Mouse (Mus musculus): ENCODE data around the gene Zfp672.

The Zfp672 gene

DNA sequence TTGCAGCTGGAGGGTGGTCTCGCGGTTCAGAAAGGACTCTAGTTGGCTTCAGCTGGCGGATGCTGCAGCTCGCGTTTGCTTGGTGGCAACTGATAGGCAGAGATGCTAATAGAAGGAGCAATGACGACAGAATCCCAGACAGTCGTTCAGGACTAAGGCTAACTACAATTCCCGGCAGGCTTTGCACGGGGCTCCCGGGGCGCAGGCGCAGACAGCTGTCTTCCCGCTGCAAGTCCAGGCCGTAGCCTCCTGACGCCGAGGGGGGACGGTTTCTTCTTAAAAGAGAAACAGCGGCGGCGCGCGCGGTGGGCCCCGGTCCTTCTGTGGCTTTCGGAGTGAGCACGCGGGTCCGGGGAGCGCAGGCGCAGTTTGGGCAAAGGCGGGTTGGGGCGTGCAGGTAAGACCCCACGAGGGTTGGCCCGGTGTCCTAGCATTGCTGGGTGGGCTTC lies 23.3 kb downstream of the Zfp672 start, which contains the start of gene Zfp692:
Zfp692 (plus strand) TSS at position 210 of the 449 bp plus-strand sequence.
- POLR2A ChIA-PET: interaction anchor here (0.8 to 3.2 kb wide), 13 partner anchors 10 to 518 kb away, joined by 3 to 34 read pairs (median 6); partner anchors contain the start of genes Sh3bp5l (in 3 of the 4), Zfp672 (in 3 of the 4) and Cnot8 (in 1 of the 4)
- CTCF ChIA-PET: interaction anchor here in 3 of 4 experiments (0.6 to 2.6 kb wide), 4 partner anchors 10 to 209 kb away, joined by 3 to 11 read pairs (median 10); no protein-coding TSS in a partner anchor

DNA sequence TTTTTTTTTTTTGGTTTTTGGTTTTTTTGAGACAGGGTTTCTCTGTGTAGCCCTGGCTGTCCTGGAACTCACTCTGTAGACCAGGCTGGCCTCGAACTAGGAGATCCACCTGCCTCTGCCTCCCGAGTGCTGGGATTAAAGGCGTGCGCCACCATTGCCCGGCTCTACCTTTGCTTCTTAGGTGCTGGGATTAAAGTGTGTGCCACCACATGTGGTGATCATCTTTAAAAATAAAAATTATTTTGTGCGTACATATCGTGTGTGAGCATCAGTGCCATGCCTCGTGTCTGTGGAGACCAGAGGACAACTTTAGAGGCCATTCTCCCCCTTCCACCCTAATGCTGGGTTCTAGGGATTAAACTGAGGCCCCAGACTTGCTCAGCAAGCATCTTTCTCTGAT lies 24.8 kb downstream of the Zfp672 start:
- CTCF ChIA-PET: interaction anchor here in 1 of 4 experiments (0.6 kb wide), 1 partner anchor 286 kb away, joined by 3 read pairs; no protein-coding TSS in a partner anchor

DNA sequence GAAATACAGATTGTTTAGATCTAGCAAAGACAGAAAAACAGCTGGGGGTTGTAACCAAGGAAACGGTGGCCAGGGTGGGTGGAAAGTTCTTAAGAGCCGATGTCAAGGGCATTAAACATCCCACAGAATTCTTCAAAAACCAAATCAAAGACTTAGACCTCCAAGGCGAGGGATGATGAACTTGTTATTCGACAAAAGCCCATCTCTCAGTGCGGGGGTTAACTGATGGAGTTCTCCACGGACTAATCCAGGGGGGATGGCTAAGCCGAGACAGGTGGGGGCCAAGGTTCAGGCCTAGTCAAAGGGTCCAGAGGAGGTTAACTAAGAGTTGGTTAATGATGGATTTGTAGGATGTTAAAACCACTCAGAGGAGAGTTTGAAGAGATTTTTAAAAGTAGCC lies 26.5 kb downstream of the Zfp672 start:
- ChIA-PET CTCF (interaction anchor here in 1 of 4 experiments (2.4 kb wide), 1 partner anchor 64 kb away, joined by 12 read pairs; no protein-coding TSS in a partner anchor), POLR2A (interaction anchor here in 2 of 4 experiments (0.6 to 2.3 kb wide), 5 partner anchors 13 to 698 kb away, joined by 3 to 15 read pairs (median 8); partner anchors contain the start of genes Sh3bp5l (in 1 of the 2) and Zfp672 (in 1 of the 2))

More for the DNA sequence above, 24.8 kb downstream of the Zfp672 start:
- POLR2A ChIA-PET: interaction anchor here in 1 of 4 experiments (0.6 kb wide), 3 partner anchors 50 to 169 kb away, joined by 3 read pairs; no protein-coding TSS in a partner anchor

DNA sequence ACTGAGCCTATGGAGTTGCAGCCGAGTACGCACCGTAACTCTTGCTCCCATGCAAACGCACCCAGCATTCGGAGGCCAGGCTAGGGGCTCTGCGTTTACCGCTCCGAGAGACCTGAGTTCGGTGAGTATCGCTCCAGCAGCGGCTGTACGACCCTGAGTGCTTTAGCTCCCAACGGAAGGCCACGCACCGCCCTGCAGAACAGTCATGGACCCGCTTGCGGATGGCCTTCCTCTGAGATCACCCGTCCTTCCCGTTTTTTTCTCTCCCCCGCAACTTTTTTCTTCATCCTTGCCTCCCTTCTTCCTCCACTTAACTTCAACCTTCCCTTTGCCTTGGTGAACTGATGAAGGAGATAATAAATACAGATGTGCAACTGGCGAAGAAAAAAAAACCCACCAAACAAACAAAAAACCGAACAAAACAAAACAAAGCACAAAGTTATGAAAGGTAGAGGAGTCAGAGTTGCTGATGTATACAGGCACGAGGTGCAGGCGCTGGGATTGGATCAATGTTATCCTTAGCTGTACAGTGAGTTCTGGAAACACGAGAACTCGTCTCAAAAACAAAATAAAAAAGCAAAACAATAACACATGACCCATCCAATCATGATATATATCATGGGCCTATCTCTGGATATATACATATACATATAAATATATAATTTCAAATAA lies 27.2 kb downstream of the Zfp672 start:
- ChIA-PET POLR2A (interaction anchor here in 3 of 4 experiments (0.6 to 2.3 kb wide), 12 partner anchors 10 to 699 kb away, joined by 3 to 39 read pairs (median 6); partner anchors contain the start of genes Sh3bp5l (in 3 of the 3) and Zfp672 (in 3 of the 3)), CTCF (interaction anchor here in 3 of 4 experiments (0.6 to 2.4 kb wide), 15 partner anchors 13 to 736 kb away, joined by 3 to 13 read pairs (median 4); partner anchors contain the start of genes Sh3bp5l (in 2 of the 3), Zfp672 (in 2 of the 3) and Fam183b (in 1 of the 3))

DNA sequence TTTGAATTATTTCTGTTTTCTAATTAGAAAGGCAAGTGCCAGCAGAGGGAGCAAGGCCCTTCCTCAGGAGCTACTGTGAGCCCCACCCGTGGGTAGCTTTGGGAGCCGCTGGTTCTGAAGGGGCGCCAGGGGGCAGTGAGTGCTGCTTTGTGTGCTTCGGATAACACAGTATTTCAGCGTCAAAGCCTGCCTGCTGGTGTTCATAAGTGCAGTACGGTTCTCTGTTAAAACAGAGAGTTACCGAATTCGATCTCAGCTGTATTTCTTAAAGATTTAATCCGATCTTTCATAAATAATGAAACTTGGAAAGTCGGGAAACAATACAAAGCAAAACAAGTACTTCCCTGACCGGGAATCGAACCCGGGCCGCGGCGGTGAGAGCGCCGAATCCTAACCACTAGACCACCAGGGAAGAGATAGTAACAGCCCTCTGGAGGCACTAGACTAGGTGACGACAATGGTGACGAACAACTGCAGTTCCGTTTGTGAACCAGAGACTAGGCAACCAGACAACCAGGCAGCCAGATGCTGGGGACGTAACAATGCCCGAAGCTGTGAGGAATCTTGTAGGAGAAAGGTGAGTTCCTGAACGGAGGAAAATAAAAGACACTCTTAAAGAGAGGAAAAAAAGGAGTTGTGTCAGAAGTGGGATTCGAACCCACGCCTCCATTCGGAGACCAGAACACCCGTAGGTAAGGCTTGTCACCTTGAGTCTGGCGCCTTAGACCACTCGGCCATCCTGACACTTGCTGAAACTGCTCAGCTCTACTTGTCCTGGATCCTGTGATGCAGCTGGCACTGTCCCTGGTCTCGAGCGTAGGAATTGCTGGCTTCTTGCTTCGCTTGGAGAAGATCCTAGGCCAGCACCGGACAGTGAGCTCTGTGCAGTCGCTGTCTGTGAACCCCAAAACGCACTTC lies 28.0 kb downstream of the Zfp672 start:
- ChIA-PET POLR2A (interaction anchor here in 3 of 4 experiments (0.5 to 2.3 kb wide), 19 partner anchors 10 to 450 kb away, joined by 3 to 39 read pairs (median 3); partner anchors contain the start of genes Sh3bp5l (in 3 of the 3), Zfp672 (in 3 of the 3) and Cnot8 (in 1 of the 3)), CTCF (interaction anchor here (0.6 to 2.4 kb wide), 44 partner anchors 9 to 911 kb away, joined by 3 to 16 read pairs (median 4); partner anchors contain the start of genes Sh3bp5l (in 3 of the 4), Zfp672 (in 3 of the 4) and Fam183b (in 1 of the 4))

DNA sequence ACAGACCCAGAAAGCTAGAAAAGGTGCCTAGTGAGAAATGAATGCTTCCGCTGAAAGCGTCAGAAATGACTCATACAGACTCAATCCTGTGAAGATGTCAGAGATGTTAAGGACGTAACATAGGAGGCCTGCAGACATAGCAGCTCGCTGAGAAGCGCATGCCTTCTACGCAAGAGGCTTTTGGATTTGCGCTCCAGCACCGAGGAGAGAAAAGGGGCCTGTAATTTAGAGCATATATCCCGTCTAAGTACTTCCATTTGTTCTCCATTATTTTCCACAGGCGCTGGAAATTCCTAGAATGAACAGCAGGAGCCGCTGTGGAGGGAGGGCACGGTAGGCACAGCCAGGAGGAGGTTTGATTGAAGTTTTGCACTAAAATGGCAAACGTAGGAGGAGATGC lies 29.1 kb downstream of the Zfp672 start:
- POLR2A ChIA-PET: interaction anchor here in 3 of 4 experiments (0.5 to 2.3 kb wide), 11 partner anchors 9 to 62 kb away, joined by 3 to 39 read pairs (median 6); partner anchors contain the start of genes Sh3bp5l (in 3 of the 3) and Zfp672 (in 3 of the 3)

DNA sequence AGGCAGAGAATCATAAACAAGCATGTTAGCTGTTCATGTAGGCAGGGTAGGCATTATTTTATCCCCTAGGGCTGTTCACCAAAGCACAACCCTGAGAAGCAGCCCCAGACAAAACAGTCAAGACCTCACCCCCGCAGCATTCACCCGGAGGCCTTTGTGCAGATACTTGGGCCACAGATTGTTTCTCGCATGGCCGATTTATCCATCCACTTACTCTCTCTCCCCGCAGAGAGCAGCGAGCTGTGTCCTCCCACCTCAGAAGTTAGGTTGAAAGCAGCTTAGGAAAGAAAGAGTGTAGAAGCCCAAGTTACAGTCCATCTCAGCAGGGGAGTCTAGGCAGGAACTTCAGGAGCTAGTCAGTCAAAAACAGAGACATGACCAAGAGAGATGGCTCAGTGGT lies 32.7 kb downstream of the Zfp672 start:
- ChIA-PET CTCF (interaction anchor here in 1 of 4 experiments (0.6 kb wide), 3 partner anchors 32 to 89 kb away, joined by 3 to 6 read pairs (median 5); no protein-coding TSS in a partner anchor), POLR2A (interaction anchor here in 2 of 4 experiments (0.7 to 1.6 kb wide), 2 partner anchors 10 to 36 kb away, joined by 3 to 5 read pairs; no protein-coding TSS in a partner anchor)

More for the DNA sequence above, 29.1 kb downstream of the Zfp672 start:
- CTCF ChIA-PET: interaction anchor here (0.6 to 2.4 kb wide), 34 partner anchors 8 to 912 kb away, joined by 3 to 16 read pairs (median 4); partner anchors contain the start of genes Sh3bp5l (in 2 of the 4) and Zfp672 (in 2 of the 4)

DNA sequence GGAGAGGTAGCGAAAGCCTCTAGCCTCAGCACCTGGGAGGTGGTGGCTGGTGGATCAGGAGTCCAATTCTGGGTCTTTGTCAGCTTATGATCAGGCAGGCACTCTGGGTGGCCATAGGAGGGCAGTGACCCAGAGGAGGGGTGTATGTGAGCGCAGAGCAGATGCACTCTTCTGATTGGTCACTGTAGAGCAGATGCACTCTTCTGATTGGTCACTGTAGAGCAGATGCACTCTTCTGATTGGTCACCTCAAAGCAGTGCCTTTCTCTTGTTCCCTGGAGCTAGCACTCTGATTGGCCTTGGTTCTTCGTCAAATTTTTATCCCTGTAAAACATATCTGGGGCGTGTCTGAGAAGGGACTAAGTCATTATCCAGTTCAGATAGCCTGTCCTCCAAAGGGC lies 37.3 kb downstream of the Zfp672 start:
- ChIA-PET POLR2A (interaction anchor here in 2 of 4 experiments (0.6 to 1.7 kb wide), 2 partner anchors 9 to 347 kb away, joined by 3 to 4 read pairs; no protein-coding TSS in a partner anchor), CTCF (interaction anchor here in 2 of 4 experiments (0.5 to 2.1 kb wide), 3 partner anchors 9 to 153 kb away, joined by 3 to 16 read pairs (median 6); no protein-coding TSS in a partner anchor)

DNA sequence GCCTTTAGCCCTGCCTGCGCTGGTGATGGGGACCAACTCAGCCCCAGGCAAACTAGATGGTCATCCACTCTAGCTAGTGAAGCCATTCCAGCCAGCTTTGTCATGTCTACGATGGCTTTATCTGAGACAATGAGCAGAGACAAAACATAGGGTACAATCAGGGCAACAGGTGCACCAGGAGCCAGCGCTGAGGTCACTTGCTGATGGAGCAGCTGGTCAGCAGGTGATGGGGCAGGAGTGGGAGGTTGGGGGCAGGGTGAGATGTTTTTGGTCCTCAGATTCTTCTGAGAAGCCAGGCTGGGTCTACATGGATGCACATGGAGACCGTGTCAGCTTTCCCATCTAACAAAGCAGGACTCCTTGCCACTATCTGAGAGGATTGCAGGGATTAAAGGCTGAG lies 39.3 kb downstream of the Zfp672 start:
- ChIA-PET POLR2A (interaction anchor here in 1 of 4 experiments (1.1 kb wide), 1 partner anchor 11 kb away, joined by 3 read pairs; no protein-coding TSS in a partner anchor), CTCF (interaction anchor here in 1 of 4 experiments (1.1 kb wide), 1 partner anchor 52 kb away, joined by 3 read pairs; no protein-coding TSS in a partner anchor)

DNA sequence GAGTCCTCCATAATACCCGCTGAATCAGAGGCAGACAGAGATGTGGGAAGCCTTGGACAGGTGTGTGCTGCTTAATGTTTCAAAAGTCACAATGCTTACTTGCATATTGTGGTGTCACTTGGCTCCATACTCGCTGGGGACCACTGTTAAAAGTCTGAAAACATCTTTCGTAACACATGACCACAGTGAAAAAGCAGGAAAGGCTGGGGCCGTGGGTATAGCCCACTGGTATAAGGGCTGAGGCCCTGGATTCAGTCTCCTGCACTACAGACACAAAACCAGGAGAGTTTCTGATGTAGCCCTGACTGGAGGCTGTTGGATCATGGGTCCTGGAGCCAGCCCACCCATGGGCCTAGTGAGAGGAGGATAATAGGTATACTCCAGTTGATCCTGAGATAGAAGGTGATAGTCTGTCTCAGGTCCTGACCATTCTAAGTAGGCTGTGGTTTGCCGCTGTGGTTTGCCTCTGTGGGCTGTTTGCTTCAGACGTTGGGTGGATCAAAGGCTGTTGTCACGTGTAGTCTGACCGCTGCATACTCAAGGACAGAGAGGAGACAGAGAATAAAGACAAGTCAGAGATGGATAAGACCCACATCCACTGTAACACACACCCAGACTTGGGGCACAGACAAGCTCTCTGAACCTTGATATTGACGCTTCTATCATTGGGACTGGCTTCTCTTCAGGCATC lies 40.0 kb downstream of the Zfp672 start:
- CTCF ChIA-PET: interaction anchor here in 1 of 4 experiments (1.0 to 1.1 kb wide), 2 partner anchors 51 to 60 kb away, joined by 3 read pairs; no protein-coding TSS in a partner anchor
- POLR2A ChIA-PET: interaction anchor here in 1 of 4 experiments (1.1 kb wide), 1 partner anchor 12 kb away, joined by 3 read pairs; no protein-coding TSS in a partner anchor

DNA sequence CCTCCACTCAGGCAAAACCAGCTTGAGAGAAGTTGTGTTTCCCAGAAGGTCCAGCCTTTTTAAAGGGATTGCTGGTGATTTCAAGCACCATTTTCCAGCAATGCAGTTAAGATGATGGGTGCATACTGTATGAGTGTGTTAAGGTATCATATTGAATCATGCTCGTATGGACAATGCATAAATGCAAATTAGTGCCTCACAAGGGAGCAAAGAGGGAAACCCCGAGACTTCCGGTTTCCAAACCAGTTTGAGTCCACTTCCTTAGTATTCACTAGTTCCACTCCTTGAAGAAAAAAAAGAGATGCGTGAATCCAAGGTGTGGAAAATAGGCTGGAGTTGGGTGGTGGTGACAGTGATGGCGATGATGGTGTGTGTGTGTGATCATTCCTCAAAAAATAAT lies 47.6 kb downstream of the Zfp672 start:
- ChIA-PET CTCF (no interaction called here), POLR2A (no interaction called here)

DNA sequence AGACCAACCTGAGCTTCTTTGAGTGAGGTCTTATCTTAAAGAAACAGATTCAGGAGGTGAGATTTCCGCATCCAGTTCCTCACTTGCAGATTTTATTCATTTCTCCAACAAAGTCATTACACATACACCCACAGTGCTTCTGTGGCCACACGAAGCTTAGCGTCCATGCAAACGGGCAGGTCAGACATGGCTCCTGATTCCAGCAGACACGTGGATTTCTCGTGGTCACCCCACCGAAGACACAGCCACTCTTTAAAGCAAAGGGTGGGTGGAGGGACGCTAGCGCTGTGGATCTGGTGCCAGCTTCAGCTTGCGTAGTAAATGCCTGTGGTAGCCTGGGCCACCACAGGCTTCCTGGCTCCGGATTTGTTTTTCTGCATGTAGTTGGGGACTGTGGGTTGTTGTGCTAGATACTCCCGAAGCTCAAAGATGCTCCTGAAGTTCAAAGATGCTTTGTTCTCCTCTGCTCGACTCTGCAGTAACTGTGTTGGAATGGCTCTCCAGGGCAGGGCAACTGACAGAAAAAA lies 48.1 kb downstream of the Zfp672 start:
- POLR2A ChIA-PET: no interaction called here

DNA sequence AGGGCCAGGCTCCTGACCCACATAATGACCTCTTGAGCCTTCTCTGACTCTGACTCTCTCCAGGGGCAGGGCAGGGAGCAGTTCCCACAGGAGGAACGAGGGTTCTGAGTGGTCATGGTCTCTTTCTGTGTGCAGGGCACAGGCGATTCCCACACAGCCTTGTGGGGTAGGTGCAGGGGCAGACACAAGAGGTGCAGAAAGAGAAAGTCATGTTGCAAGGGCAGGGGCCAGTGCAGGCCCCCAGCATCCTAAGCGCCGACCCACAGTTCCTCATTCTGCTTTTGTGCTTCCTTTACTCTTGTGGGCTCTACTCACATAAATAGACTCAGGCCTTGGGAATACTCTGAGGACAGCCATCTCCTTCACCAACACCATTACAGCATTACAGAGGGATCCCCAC lies 54.4 kb downstream of the Zfp672 start:
- ChIA-PET POLR2A (no interaction called here), CTCF (no interaction called here)

More for the DNA sequence above, 48.1 kb downstream of the Zfp672 start:
- CTCF ChIA-PET: interaction anchor here in 1 of 4 experiments (0.5 kb wide), 1 partner anchor 645 kb away, joined by 3 read pairs; no protein-coding TSS in a partner anchor

DNA sequence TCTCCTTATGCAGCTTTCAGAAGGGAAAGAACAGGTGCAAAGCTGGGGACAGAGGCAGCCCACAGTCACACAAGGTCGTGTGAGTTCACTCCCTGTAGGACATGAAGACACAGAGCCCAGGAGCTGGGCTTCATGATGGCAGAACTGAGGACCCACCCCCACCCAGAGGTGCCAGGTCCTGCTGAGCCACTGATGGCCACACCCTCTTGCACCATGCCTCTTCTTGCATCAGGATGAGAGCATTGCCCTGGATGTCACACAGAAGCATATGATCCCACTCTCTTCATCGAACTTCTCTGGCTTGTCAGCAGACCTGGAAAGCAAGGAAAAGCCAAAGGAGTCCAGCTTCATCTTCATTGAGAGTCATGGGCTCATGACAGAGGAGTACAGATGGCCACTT lies 55.6 kb downstream of the Zfp672 start, which contains the start of gene 4930438A08Rik:
4930438A08Rik (plus strand) TSS at position 228 of the 400 bp plus-strand sequence.
- POLR2A ChIA-PET: interaction anchor here in 1 of 4 experiments (0.7 kb wide), 1 partner anchor 39 kb away, joined by 3 read pairs; no protein-coding TSS in a partner anchor
- CTCF ChIA-PET: no interaction called here

DNA sequence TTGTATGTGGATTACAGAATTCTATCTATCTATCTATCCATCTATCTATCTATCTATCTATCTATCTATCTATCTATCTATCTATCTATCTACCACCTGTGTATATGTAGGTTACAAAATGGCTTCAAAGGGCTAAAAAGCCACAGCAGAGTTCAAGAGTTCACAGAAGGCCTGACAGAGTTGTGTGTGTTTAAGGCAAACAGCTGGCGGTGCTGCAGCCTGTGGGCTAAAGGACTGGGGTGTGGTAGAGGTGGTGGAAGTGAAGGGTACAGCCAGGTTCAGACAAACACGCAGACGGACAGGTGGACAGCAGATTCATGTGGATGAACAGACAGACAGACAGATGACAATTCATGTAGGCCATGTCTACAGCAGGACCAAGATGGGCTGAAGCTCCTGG lies 61.9 kb downstream of the Zfp672 start:
- CTCF ChIA-PET: interaction anchor here in 1 of 4 experiments (0.5 kb wide), 1 partner anchor 31 kb away, joined by 3 read pairs; no protein-coding TSS in a partner anchor
- POLR2A ChIA-PET: interaction anchor here in 1 of 4 experiments (0.6 kb wide), 1 partner anchor 20 kb away, joined by 4 read pairs; no protein-coding TSS in a partner anchor

All from embryonic stem cell, embryonic (primary cell).